Mouse (Mus musculus) urinary bladder, postnatal 14 days (tissue): Measurements from ENCODE around the gene Dkkl1.

Experiments used
- DNase-seq: peaks from one replicate; pipeline ENCODE4 v3.0.0; 2021; ENCODE audit warnings: low spot score

The Dkkl1 gene

DNA sequence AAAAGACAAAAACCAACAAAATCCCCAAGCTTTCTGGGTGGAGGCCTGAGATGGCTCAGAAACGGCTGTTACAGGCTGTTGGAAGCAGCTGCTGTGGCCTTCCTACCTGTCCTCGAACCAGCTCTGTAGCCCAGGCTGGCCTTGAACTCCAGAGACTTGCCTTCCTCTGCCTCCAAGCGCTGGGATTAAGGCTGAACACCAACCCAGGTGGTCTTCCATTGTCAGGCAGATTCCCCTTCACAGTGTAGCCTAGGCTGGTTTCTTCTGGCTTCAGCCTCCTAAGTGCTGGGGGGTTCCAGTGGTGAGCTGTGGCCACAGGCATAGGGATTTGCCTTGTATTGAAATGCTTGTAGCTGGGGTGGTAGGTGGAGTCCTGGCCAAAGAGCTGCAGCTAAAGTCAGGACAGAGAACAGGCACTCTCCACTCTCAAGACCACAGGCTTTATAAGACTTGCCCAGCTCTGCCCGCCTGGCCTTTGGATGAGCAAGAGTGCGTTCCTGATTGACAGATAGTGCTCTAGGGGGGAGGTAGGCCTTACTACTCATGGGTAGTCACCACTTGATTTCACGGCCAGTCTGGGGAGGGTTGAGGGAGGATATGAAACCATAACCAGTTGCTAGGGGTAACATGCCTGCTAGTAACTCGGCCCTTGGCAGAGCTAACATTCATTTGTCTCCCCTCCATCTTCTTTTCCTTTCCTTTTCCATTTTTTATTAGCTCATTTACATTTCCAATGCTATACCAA lies 17.7 kb upstream of the Dkkl1 start:
- DNase-seq: no peak

DNA sequence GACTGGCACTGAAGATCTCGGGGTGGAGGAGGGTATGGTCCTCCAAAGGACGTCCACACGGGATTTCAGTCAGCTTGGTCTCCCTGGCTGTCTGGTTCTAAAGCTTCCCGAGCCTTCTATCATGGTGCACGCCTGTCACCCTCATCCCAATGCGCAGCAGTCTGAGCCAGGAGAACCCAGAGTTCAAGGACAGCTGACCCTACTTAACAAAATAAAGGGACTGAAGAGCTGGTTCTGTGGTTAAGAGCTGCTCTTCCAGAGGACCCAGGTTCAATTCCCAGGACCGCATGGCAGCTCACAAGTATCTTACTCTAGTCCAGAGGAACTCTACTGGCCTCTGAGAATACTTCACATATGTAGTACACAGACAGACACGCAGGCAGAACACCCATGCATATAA lies 17.1 kb upstream of the Dkkl1 start:
- DNase-seq: no peak

DNA sequence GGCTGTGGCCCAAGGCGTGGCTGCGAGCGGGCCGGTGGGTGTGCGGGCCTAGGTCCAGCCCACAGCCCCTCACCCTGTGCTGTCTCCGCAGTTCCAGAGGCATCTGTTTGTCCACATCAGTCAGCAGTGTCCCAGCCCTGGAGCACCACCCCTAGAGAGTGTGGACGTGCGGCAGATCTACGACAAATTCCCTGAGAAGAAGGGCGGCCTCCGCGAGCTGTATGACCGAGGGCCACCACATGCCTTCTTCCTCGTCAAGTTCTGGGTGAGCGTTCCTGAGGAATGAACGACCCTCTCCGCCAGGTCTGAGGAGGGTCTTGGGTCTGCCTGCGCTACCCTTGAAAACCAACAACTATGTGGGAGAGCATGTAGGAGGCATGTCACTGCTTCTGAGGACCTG lies 16.6 kb upstream of the Dkkl1 start:
- no peak for DNase-seq

DNA sequence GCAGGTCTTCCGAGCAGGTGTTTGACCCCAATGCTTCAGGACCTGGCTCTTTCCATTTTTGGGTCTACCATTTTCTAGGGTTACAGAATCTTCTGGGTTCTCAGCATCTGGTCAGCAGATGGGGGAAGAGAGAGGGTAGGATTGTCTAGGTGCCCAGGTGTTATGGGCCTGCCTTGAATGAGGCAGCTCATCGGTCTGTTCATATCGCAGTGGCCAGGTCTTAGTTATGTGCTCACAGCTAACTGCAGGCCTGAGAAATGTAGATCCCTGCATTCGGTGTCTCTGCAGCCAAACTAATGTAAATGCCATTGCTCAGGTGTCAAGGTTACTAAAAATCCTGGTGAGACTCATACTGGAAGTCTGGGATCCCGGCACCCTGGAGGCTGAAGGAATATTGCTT lies 14.5 kb upstream of the Dkkl1 start:
- DNase-seq: no peak

DNA sequence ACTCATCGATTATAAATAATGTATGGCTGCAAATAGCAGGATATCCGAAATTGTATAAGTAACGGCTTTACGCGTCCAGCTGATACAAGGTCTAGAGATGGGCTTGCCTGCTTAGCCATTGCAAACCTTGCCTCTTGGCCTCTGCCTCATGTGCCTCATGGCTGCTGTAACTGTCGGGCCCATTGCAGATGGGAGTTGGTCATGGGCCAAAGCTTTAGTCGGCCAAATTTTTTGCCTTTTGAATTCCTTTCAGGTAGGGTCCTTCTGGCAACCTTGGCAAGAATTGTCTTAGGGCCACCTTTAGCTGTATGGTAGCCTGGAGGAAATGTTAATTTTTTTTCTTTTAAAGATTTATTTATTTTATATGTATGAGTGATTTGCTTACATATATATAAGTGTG lies 12.9 kb upstream of the Dkkl1 start:
- DNase-seq: no peak

DNA sequence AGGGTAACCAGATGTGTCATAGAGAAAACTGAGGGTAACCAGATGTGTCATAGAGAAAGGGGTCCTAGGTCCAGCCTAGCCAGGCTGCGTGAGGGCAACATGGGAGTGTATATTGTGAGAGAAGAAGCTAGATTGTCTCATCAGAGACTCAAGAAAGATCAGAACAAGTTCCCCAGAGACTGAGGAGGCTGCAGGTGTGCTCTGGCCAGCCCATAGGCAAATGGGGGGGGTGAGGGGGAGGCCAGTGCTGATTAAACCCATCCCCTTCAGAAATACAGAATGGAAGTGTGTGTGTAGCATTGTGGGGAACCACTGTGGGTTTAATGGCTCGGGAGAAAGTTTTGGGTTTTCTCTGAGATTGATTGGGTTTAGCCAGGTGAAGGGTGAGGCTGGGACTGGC lies 9.7 kb upstream of the Dkkl1 start:
- DNase-seq: no peak

DNA sequence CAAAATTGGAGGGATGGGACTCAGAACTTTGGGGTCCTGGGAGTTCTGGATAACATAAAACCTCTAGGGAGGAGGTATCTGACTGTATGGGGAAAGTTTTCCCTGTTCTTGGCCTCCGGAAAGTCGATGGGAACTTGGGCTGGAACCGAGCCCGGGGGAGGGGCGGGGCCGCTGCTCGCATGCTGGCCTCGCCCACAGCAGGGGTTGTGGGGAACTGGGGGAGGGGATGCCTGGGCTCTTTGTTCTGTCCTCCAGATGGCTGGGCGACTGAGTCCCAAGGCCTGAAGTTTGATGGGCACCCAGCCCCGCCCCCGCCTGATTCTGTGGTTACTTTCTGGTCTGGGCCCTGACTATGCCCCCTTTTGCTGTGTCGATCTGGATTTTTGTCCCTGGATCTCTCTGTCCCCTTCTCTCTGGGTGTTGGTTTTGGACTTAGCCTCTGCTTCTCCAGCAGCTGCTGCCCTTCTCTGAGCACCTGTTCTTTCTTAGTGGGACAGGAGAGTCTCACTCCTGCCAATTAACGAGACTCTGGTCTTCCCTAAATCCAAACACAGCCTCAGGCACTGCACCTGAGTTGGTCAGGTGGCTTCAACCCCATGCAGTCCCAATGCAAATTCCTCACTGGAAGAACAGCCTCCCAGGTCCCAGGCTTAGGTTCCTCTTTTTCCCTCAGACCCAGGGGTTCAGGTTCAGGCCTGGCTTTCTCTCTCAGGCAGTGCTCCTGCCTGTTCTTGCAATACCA lies 4.7 kb upstream of the Dkkl1 start:
- DNase-seq: peak; percentile 77

DNA sequence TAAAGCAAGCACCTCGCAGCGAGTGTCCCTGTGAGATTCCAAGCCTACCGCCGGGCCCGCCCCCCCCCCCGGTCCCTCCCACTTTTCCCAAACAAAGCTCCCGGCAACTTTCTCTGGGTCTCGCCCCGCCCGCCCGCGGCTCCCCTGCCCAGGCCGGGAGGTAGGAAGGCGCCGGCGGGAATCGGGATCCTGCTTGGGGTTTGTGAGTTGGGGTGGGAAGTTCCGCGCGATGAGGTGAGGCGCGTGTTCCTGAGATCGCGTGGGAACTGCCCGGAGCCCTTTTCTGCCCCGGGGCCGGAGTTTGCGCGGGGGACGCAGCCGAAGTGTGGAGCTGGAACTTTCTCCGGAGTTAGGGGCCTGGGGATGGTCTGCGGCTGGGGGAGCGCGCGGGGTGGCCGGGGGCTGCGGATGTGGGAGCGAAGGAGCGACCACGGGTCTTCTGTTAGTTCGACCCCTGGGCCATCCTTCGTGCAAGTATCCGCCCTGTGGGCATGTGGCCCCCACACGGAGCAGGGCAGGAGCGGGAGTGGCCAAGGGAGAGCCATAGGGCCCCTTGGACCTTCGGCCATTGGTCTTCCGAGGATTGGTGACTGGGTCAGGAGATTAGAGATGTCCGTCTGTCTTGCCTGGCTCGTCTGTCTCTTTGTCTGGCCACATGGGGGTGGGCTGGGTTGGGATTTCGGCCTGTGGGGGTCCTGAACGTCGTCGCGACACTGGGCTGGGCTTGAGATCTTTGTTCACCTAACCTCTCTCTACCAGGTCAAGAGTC lies 3.9 kb upstream of the Dkkl1 start, which contains the start of gene Tead2:
Tead2 (plus strand) TSS at position 81 of the 769 bp plus-strand sequence.
- DNase-seq: peak; percentile 44

DNA sequence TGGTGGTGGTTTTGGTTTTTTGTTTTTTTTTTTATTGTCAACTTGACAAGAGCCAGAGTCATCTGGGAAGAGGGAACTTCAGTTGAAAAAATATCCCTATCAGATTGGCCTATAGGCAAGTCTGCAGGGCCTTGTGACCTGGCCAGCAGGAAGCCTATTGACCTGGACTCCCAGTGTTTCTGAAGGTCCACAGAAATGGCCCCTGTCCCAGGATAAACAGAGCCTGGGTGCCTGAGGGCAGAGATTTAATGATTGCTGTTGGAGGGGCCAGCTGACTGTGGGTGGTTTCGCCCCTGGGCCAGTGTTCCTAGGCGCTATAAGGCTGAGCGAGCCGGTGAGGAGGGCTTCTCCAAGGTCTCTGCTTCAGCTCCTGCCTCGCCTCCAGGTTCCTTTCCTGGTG lies 1.8 kb upstream of the Dkkl1 start:
- DNase-seq: no peak

DNA sequence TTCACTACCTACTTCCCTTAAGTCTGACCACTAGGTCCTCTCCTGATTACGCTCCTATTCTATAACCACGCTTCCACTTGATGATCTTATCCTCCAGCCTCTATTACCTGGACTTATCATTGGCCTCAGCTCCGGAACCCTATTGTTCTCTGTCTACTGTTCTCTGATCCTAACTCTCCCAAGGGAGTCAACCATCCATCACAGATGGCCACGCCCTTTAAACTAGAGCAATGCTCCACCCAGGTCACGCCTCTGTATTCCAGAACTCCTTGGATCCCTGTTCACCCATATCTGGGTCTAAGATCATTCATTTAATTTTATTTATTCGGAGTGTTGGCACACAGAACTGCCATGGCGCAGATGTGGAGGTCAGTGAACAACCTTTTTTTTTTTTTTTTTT lies 409 bp upstream of the Dkkl1 start:
- DNase-seq: no peak

DNA sequence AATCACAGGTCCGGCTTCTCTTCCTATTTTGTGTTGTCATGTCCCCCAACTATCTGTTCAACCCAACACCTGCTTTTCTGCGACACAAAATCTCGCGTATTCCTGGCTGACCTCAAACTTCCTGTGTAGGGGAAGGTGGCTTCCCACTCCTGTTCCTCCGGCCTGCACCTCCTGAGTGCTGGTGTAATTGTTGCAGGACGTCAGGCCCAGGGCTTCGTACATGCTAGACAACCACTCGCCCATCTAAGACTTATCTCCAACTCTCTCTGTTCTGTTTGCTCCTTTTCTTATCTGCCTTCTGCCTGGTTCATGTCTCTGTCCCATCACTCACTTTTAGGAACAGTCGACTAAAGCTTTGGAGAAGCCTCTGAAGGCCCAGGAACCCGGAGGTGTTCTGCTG lies 877 bp downstream of the Dkkl1 start:
- DNase-seq: no peak

DNA sequence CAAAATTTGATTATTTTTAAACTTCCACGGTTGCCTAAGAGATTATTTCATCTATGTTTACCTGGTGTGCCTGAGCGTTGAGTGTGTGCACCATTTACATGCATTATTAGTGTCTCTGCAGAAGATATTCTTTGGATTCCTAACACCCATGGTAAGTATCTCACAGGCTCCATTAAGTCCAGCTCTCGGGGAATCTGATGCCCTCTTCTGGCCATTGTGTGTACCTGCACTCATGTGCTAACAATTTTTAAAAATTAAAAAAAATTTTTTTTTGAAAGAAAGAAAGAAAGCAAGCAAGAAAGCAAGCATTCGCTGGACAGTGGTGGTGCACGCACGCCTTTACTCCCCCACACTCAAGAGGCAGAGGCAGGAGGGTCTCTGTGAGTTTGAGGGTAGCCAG lies 3.7 kb downstream of the Dkkl1 start:
- DNase-seq: no peak

DNA sequence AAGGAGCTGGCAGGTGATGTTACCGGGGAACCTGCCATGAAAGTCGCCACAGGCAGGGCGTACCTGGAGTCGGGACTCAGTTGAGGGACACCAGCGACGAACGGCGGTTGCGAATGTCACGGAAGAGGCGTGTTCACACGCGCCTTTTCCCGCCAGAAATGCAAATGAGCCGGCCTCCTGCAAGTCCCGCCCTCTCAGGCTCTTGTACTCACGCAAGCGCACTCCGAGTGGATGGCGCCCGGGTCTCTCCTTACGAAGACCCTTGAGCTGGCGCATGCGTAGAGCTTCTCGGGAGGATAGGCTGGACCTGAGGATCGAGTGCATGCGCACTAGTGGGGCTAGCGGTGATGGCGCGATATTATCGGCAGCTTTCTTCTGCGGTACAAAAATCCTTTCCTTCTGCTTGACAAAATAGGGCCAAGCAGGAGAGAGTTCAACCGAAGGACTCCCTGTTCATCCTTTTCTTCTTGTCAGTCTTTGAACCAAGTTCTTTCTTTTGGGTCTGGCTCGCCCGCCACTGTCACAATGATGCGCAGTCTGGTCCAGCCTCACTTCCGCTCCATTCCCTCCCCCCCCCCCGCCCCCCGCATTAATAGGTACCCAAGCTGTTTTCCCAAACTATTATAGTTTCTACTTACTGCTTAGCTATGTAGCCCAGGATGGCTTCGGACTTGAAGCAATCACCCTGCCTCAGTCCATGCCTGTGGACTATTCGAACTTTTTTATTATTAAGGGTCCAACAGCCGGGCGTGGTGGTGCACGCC lies 7.4 kb downstream of the Dkkl1 start, which contains the start of gene Ccdc155:
Ccdc155 (minus strand) TSS at position 513 of the 764 bp plus-strand sequence.
- peak; percentile 91 for DNase-seq

DNA sequence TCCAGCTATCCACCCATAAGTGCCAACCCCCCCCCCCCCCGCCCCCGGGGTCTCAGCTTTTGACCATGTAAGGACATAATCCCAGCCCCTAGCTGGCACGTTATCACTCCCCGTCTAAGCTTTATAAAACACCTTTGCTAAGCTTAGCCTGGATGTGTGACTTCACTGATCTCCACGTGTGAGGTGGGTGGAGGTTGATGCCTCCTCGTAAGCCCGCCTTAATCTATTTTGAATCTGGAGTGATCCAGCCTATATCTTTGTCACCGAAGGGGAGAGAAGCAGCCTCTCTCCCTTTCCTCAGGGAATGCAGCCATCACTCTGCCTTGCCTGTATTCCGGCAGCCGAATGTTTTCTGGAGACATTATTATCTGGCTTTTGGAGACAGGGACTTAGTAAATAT lies 9.3 kb downstream of the Dkkl1 start:
- no peak for DNase-seq

DNA sequence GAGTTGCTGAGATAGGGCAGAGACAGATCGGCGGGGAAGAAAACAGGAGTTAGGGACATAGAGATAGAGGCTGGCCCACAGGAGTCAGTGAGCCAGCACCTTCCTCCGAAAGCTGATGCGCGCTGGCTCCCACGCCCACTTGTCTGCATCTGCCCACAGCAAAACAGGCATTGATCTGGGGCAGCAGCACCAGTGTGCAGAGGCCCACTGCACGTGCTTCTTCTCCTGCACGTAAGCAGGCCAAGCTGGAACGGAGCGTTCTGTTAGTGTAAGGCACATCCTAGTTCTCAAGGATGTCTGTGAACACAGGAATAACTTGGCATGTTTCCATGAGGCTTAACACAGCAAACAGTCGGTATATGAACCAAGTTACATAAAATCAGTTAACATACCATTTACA lies 13.0 kb downstream of the Dkkl1 start:
- DNase-seq: no peak

DNA sequence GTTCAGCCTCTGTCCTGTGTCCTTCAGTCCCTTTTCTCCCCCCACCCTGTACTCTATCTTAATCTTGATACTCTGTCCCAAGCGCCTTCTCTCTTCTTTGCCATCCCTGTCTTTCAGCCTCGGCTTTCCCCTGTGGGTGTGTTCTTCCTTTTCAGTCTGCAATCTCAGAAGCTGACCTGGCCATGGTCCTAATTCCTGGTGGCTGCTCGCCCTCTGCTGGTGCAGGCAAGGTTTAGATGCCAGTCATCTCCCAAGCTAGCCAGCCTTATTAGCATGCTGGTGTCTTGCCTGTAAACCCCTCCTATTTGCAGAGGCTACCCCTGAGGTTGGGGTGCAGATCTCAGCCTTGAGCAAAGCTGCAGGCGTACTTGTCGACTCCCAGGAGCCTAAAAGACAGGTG lies 13.5 kb downstream of the Dkkl1 start:
- DNase-seq: peak; percentile 69

DNA sequence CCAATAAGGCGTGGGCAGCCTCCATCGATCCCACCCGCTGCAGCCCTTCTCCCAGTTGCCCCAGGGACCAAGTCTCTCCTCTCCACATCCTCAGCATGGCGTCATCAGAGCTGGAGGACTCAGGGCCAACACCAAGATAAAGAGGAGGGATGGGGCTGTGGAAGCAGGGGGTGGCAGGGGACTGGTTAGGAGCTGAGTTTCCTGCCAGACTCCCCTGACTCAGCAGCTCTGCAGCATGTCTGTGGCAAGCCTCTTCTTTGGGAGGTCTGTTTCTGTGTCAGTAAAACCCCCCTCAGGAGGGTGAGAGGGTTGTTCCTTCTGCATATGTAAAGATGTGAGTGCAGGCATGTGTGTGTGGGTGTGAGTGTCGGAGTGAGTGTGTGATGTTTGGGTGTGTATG lies 15.0 kb downstream of the Dkkl1 start:
- DNase-seq: no peak

DNA sequence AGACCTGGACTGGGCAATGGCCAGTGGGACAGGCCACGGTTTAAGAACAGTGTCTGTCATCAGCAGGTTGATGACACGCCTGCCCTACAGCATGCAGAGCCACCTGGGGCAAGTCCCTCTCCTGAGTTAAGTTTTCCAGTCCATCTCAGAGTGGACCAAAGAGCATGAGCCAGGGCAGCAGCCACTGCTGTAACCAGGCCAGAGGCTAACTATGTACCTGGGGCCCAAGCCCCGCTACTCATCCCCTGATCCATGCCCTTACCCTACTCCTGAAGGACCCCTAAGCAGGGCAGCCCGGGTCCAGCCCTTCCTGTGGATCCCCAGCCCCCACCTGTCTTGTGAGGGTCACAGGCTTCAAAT lies 15.8 kb downstream of the Dkkl1 start:
- DNase-seq: no peak

DNA sequence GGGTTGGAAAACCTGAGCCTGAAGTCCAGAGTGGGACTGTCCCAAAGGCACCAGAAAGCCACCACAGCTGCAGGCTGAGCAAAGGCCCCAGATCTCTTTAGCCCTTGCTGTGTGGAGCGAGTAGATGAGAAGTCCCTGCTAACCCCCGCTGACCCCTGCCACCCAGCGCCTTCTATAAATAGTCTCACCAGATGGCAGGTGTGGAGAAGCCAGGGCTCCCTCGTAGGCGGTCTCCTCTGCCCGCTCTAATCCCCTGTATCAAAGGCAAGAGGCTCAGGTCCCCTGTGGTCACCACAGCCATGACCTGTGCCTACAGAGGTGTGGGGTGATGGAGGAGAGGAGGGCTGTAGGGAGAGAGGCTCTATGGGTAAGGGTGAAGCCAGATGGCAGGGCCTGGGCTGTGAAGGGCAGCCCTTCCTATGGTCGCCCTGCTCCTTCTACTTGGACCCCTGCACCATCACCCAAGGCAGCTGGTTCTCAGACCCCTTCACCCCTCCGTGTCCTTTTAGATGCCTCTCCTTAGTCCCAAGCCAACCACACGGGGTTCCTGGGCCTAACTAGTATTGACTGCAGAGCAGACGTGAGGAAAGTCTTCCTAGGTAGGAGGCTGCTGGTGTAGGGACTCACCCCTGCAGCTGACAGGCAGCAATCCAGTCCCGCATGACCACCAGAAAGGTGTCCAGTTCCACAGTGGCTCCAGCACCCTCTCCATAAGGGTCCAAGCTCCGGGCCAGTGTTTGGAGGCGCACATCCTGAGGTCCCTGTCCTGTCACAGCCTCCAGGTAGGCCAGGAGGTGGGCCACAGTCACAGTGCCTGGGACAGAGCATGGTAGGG lies 16.4 kb downstream of the Dkkl1 start:
- no peak for DNase-seq

DNA sequence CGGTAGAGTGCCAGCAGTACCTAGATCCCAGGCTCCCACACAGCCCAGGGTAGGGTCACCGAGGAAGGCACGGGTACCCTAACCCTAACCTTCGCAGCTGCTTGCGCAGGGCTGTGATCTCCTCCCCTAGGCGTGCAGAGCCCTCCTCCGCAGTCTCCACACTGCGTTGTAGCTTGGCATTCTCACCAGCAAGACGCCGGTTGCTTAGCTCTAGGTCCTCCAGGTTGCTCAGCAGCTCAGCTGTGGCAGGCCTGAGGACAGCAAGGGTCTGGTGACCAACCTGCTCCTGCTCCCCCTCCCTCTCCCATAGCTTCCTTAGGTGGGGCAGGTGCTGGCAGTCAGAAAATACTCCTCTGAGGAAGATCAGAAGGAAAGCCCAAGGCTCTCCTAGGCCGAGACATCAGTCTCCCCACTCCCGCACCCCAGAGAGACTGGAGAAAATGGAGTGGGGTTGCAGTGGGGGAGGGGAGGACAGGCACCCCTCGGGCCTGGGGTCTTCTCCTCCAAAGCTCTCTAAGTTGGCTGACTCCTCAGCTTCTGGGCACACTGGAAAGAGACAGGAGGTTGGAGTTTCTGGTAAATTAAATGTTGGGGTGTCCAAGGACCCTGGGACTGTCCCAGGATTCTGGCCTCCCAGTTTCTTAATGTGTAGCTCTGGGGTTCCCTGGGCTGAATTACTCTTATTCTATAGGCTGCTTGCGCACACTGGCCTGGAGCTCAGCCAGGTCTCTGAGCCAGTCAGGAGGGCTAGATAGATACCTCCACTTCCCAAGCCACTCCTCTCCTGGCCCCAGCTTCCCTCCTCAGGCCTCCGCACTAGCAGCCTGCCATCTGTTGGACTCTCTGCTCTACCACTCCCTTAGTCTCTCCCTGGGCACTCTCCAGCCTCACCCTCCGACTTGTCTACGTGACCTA lies 17.8 kb downstream of the Dkkl1 start:
- no peak for DNase-seq
